Mouse (Mus musculus): ENCODE results near the gene Galnt18.

Galnt18 gene

GRCm38 (mm10) chr7:111713828-111714600 lies 65.8 kb downstream of the Galnt18 start:
- DNase-seq (ENCODE audit: low spot score), result no peak

- no peak for DNase-seq (ENCODE audit: low spot score)
Measured at GRCm38 (mm10) chr7:111712797-111713196, 67.0 kb downstream of the Galnt18 start.

GRCm38 (mm10) chr7:111711045-111711808 lies 68.5 kb downstream of the Galnt18 start:
- no peak for DNase-seq (ENCODE audit: low spot score)

- DNase-seq (ENCODE audit: low spot score), result no peak
Measured at GRCm38 (mm10) chr7:111710311-111710710, 69.5 kb downstream of the Galnt18 start.

GRCm38 (mm10) chr7:111708563-111708962 lies 71.2 kb downstream of the Galnt18 start:
- no peak for DNase-seq (ENCODE audit: low spot score)

GRCm38 (mm10) chr7:111702961-111703360 lies 76.8 kb downstream of the Galnt18 start:
- DNase-seq (ENCODE audit: low spot score), result no peak

GRCm38 (mm10) chr7:111701788-111702187 lies 78.0 kb downstream of the Galnt18 start:
- no peak for DNase-seq (ENCODE audit: low spot score)

GRCm38 (mm10) chr7:111699446-111699845 lies 80.3 kb downstream of the Galnt18 start:
- no peak for DNase-seq (ENCODE audit: low spot score)

GRCm38 (mm10) chr7:111696226-111696625 lies 83.6 kb downstream of the Galnt18 start:
- no peak for DNase-seq (ENCODE audit: low spot score)

- no peak for DNase-seq (ENCODE audit: low spot score)
Measured at GRCm38 (mm10) chr7:111694312-111694711, 85.5 kb downstream of the Galnt18 start.

GRCm38 (mm10) chr7:111692641-111693261 lies 87.0 kb downstream of the Galnt18 start:
- no peak for DNase-seq (ENCODE audit: low spot score)

GRCm38 (mm10) chr7:111680108-111680507 lies 99.7 kb downstream of the Galnt18 start:
- no peak for DNase-seq (ENCODE audit: low spot score)

GRCm38 (mm10) chr7:111676483-111676882 lies 103.3 kb downstream of the Galnt18 start:
- no peak for DNase-seq (ENCODE audit: low spot score)

- DNase-seq (ENCODE audit: low spot score), result no peak
Measured at GRCm38 (mm10) chr7:111672467-111672866, 107.3 kb downstream of the Galnt18 start.

- no peak for DNase-seq (ENCODE audit: low spot score)
Measured at GRCm38 (mm10) chr7:111663139-111664073, 116.4 kb downstream of the Galnt18 start.

- no peak for DNase-seq (ENCODE audit: low spot score)
Measured at GRCm38 (mm10) chr7:111658579-111658978, 121.2 kb downstream of the Galnt18 start.

- no peak for DNase-seq (ENCODE audit: low spot score)
Measured at GRCm38 (mm10) chr7:111655002-111655401, 124.8 kb downstream of the Galnt18 start.

GRCm38 (mm10) chr7:111654526-111654925 lies 125.3 kb downstream of the Galnt18 start:
- no peak for DNase-seq (ENCODE audit: low spot score)

GRCm38 (mm10) chr7:111644362-111644761 lies 135.4 kb downstream of the Galnt18 start:
- no peak for DNase-seq (ENCODE audit: low spot score)

GRCm38 (mm10) chr7:111638899-111639298 lies 140.9 kb downstream of the Galnt18 start:
- no peak for DNase-seq (ENCODE audit: low spot score)

GRCm38 (mm10) chr7:111638465-111638864 lies 141.3 kb downstream of the Galnt18 start:
- no peak for DNase-seq (ENCODE audit: low spot score)
